Mouse (Mus musculus) cerebellum, adult 9-10 months (tissue): ENCODE results near the gene Plcl2.
A peak's percentile ranks its signal among the peaks of the same experiment; 100 is the strongest.
"Not testable (repeated sequence)": the region's sequence is repeated elsewhere in the genome, so short reads cannot be mapped to it uniquely, and the experiment has no call there.

Experiments used
- DNase-seq: peaks from one replicate; pipeline ENCODE4 v3.0.0; 2022

Gene Plcl2

GRCm38 (mm10) chr17:50679613-50680534, 170.7 kb downstream of the Plcl2 start:
- no peak for DNase-seq

DNA sequence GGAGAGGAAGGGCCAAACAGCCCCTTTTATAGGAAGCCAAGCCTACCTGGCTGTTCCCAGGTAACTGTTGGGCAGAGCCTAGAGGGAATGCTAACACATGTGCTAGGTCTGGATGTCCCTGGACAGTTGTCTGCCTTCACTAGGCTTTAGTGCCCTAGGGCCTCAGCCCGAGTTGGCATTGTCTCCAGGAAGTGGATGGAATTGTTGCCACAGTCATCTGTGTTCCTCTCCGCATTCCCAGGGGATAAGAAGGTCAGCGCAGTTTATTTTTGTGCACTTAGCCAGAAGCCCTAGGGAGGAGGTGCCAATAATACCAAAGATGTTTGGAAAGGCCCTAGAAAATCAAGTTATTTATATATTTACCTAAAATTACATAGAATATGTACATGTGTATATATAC, 173.5 kb downstream of the Plcl2 start:
- DNase-seq, result no peak

- no peak for DNase-seq
Observed at GRCm38 (mm10) chr17:50684960-50685645, 175.9 kb downstream of the Plcl2 start.

GRCm38 (mm10) chr17:50687670-50688069, 178.5 kb downstream of the Plcl2 start:
- DNase-seq, result no peak

DNA sequence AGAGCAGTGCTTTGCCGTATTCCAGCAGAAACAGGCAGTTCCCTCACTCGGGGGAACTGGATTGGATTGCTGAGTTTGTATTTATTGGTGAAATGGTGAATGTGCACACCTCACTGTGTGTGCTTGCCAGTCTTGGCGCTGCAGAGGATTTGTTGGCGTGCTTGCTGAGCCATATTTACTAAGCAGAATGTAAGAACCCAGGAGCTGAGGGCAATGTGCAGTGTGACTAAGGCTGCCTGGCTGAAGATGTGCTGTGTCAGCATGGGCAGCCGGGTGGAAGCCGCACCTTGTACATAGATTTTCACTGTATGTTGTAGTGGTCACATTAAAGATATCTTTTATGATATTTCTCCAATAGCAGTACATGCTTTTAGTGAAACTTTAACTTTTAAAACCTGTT, 178.9 kb downstream of the Plcl2 start:
- DNase-seq, result peak; percentile 84

DNA sequence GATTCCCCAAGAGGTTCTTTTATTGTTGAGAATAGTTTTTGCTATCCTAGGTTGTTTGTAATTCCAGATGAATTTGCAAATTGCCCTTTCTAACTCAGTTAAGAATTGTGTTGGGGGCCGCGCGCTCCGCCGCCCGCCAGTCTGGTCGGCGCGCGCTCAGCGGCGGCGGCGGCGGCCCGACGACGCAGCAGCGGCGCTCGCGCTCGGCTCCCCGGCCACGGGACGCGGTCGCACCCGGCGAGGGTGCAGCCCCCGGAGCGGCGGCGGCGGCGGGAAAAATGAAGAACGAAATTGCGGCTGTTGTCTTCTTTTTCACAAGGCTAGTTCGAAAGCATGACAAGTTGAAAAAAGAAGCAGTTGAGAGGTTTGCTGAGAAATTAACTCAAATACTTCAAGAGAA, 189.2 kb downstream of the Plcl2 start:
- not testable (repeated sequence) for DNase-seq

DNA sequence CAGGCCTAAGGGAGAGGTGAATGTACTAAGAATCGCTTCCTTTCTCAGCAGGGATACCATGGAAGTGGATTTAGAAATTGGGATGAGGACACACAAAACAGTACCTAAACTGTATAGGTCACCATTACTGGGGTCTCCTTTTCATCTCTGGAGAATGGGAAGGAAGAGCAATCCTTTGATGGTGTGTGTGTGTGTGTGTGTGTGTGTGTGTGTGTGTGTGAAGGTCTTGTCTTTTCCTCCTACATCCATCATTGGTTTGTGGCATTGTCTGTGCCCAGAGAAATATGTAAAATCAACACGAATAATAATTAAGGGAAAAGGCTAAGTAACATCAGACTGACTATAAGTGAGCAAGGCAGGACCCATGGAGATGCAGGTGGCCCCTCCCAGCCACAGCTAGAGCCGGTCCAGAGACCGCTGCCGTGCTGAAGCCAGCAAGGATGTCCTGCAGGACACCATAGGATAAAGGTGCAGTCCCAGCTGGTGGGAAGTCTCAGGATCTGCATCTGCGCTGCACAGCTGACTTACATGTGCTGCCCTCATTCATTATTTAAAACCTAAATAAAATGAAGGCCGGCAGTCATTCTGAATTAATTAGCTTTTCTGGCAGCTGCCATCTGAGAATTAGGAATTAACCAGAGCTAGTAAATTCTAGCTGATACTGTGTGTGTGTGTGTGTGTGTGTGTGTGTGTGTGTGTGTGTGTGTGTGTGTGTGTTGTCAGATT, 201.5 kb downstream of the Plcl2 start:
- DNase-seq, result no peak

- no peak for DNase-seq
Observed at GRCm38 (mm10) chr17:50717586-50717985, 208.4 kb downstream of the Plcl2 start.

DNA sequence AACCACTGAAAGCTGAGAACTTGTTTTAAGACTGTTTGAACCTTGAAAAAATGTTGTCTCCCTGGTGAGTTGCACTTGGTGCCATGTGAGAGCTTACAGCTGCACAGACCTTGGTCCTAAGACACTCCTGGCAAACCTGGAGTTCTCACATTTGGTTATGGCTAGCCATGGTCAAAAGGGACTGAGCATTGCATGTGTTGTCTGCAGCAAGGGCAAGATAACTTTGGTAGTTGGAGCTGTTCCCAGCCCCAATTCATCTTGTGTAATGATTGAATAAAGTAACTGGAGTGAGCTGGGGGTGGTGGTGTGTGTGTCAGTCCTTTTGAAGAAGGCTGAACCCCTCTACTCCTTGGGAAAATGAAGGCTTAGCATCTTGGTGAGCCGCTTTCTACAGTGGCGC, 215.2 kb downstream of the Plcl2 start:
- no peak for DNase-seq

- DNase-seq, result no peak
Observed at GRCm38 (mm10) chr17:50726265-50726664, 217.1 kb downstream of the Plcl2 start.

GRCm38 (mm10) chr17:50729031-50729430, 219.8 kb downstream of the Plcl2 start:
- no peak for DNase-seq

- no peak for DNase-seq
Observed at GRCm38 (mm10) chr17:50729577-50729976, 220.4 kb downstream of the Plcl2 start.

- DNase-seq, result no peak
Observed at GRCm38 (mm10) chr17:50730896-50731295, 221.7 kb downstream of the Plcl2 start.

- no peak for DNase-seq
Observed at GRCm38 (mm10) chr17:50731876-50732275, 222.7 kb downstream of the Plcl2 start.

GRCm38 (mm10) chr17:50733390-50733789, 224.2 kb downstream of the Plcl2 start:
- DNase-seq, result peak; percentile 55

- DNase-seq, result no peak
Observed at GRCm38 (mm10) chr17:50734781-50735180, 225.6 kb downstream of the Plcl2 start.

DNA sequence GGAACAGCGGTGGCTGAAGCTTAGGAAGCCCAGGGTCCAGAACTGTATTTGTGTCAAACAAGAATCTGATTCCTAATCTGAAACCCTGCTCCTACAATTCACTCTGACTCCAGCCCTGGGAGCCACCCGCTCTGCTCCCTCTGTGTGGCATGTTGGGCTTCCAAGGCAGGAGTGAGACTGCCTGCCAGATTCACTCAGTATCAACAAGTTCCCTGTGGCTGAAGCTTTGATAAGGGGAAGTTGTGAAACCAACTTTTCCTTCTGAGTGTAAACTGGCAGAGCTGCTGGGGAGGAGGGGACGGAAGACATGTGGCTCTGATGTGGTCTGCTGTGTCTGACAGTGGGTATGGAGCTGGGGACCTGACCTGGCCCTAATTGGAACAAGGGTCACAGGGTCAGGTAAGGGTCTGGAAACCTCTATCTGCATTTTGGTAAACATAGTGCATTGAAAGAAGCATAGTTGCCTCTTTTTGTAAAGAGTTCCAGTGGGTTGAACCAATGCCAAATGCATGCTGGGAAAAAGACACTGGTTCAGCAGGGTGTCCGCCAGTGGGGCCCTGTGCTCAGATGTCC, 226.3 kb downstream of the Plcl2 start:
- DNase-seq, result peak; percentile 17

- DNase-seq, result peak; percentile 38
Observed at GRCm38 (mm10) chr17:50735955-50736533, 226.8 kb downstream of the Plcl2 start.

DNA sequence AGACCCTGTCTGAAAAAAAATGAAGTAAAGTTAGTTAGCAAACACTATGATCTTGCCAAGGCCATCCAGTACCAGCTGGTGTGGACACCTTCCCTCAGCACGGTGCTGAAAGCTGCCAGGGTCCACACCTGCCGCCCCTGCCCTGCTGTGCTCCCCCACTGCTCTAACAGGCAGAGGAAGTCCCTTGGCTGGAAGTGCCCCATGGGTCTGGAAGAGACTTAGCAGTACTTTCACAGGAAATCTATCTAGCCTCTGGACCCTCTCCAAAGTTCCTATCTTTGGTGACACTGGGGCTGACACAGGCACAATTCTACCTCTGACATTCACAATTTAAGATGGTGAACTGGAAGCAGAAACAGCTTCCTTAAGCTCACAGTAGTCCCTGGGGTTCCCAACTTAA, 227.9 kb downstream of the Plcl2 start:
- DNase-seq, result peak; percentile 24
